Mouse (Mus musculus): ENCODE measurements around the gene Gm20605. TPM values are rescaled to one million over a fixed set of nuclear protein-coding genes. Genes with fewer than 3 reads are reported as not detected.

Gene Gm20605
- polyA plus RNA-seq, 1 experiment from 2014 or later: 7.8 TPM

GRCm38 (mm10) chr5:137660064-137660688 lies 31.2 kb downstream of the Gm20605 start:
- WGBS (ENCODE audit: insufficient replicate concordance): 92% methylated on average over 6 of the region's 6 CpGs
- Histone ChIP-seq H3K4me2 (no peak overlapping the region), H3K4me3 (no peak overlapping the region), H3K9ac (no peak overlapping the region), H3K9me3 (replicated peaks) (no peaks in the 10 kb centered on the region), H3K27me3 (replicated peaks) (no peaks in the 10 kb centered on the region), H3K27ac (no peak overlapping the region), H3K36me3 (peaks cover 91% of the 10 kb centered on the region), H3K4me1 (no peaks in the 10 kb centered on the region)
- no peak for ATAC-seq

- no peaks in the 10 kb centered on the region for H3K4me1 ChIP-seq
- no peak overlapping the region for H3K27ac ChIP-seq
- peaks cover 100% of the 10 kb centered on the region for H3K36me3 ChIP-seq
- no peak for ATAC-seq
- no peaks in the 10 kb centered on the region for H3K27me3 ChIP-seq (replicated peaks)
- WGBS (ENCODE audit: insufficient replicate concordance): 88% methylated on average over 9 of the region's 9 CpGs
- no peak overlapping the region for H3K4me2 ChIP-seq
- H3K4me3 ChIP-seq: no peak overlapping the region
- H3K9ac ChIP-seq: no peak overlapping the region
- no peaks in the 10 kb centered on the region for H3K9me3 ChIP-seq (replicated peaks)
Observed at GRCm38 (mm10) chr5:137663057-137663456, 34.1 kb downstream of the Gm20605 start.

- no peak overlapping the region for H3K4me3 ChIP-seq
- no peak overlapping the region for H3K4me2 ChIP-seq
- no peak overlapping the region for H3K9ac ChIP-seq
- WGBS (ENCODE audit: insufficient replicate concordance): 86% methylated on average over 10 of the region's 10 CpGs
- H3K27me3 ChIP-seq (replicated peaks): no peaks in the 10 kb centered on the region
- H3K4me1 ChIP-seq: peaks cover 41% of the 10 kb centered on the region
- no peaks in the 10 kb centered on the region for H3K9me3 ChIP-seq (replicated peaks)
- no peak for ATAC-seq
- H3K36me3 ChIP-seq: peaks cover 79% of the 10 kb centered on the region
- no peak overlapping the region for H3K27ac ChIP-seq
Observed at GRCm38 (mm10) chr5:137668971-137669370, 40.0 kb downstream of the Gm20605 start.

GRCm38 (mm10) chr5:137670240-137670639 lies 41.3 kb downstream of the Gm20605 start:
- Histone ChIP-seq H3K4me1 (peaks cover 54% of the 10 kb centered on the region), H3K27ac (peak overlapping the region; percentile 83), H3K27me3 (replicated peaks) (no peaks in the 10 kb centered on the region), H3K4me3 (no peak overlapping the region), H3K4me2 (no peak overlapping the region), H3K9me3 (replicated peaks) (no peaks in the 10 kb centered on the region), H3K36me3 (peaks cover 79% of the 10 kb centered on the region), H3K9ac (no peak overlapping the region)
- 98% methylated on average over 1 of the region's 1 CpGs for WGBS (ENCODE audit: insufficient replicate concordance)
- no peak for ATAC-seq

GRCm38 (mm10) chr5:137671443-137672240 lies 42.7 kb downstream of the Gm20605 start:
- no peaks in the 10 kb centered on the region for H3K27me3 ChIP-seq (replicated peaks)
- H3K27ac ChIP-seq: peak overlapping the region; percentile 83
- no peak overlapping the region for H3K4me3 ChIP-seq
- 0 out of 2 replicates have a peak overlapping the region, but pooled peaks have one; percentile 51 for H3K9ac ChIP-seq
- peaks cover 74% of the 10 kb centered on the region for H3K36me3 ChIP-seq
- peak overlapping the region; percentile 48 for H3K4me2 ChIP-seq
- WGBS (ENCODE audit: insufficient replicate concordance): 30% methylated on average over 9 of the region's 9 CpGs
- H3K4me1 ChIP-seq: peaks cover 63% of the 10 kb centered on the region
- no peaks in the 10 kb centered on the region for H3K9me3 ChIP-seq (replicated peaks)
- peak; percentile 41; the same call in 1 of the 2 replicates for ATAC-seq

- H3K27ac ChIP-seq: peak overlapping the region; percentile 83
- H3K9ac ChIP-seq: peak overlapping the region; percentile 51; the same call in 1 of the 2 replicates
- peaks cover 73% of the 10 kb centered on the region for H3K36me3 ChIP-seq
- ATAC-seq: no peak
- H3K4me3 ChIP-seq: no peak overlapping the region
- H3K27me3 ChIP-seq (replicated peaks): no peaks in the 10 kb centered on the region
- no peaks in the 10 kb centered on the region for H3K9me3 ChIP-seq (replicated peaks)
- peaks cover 65% of the 10 kb centered on the region for H3K4me1 ChIP-seq
- 73% methylated on average over 5 of the region's 5 CpGs for WGBS (ENCODE audit: insufficient replicate concordance)
- H3K4me2 ChIP-seq: peak overlapping the region; percentile 48
Observed at GRCm38 (mm10) chr5:137672361-137672760, 43.4 kb downstream of the Gm20605 start.

- peak; percentile 85 for ATAC-seq
- Histone ChIP-seq H3K27me3 (replicated peaks) (no peaks in the 10 kb centered on the region), H3K36me3 (peaks cover 73% of the 10 kb centered on the region)
Observed at GRCm38 (mm10) chr5:137673015-137673414, 44.0 kb downstream of the Gm20605 start.

GRCm38 (mm10) chr5:137674786-137675185 lies 45.8 kb downstream of the Gm20605 start:
- peak overlapping the region; percentile 10; the same call in 1 of the 2 replicates for H3K27ac ChIP-seq
- H3K9me3 ChIP-seq (replicated peaks): no peaks in the 10 kb centered on the region
- no peaks in the 10 kb centered on the region for H3K27me3 ChIP-seq (replicated peaks)
- H3K4me3 ChIP-seq: no peak overlapping the region
- H3K4me2 ChIP-seq: no peak overlapping the region
- peaks cover 81% of the 10 kb centered on the region for H3K36me3 ChIP-seq
- H3K9ac ChIP-seq: no peak overlapping the region
- ATAC-seq: no peak
- peaks cover 83% of the 10 kb centered on the region for H3K4me1 ChIP-seq
- 85% methylated on average over 8 of the region's 8 CpGs for WGBS (ENCODE audit: insufficient replicate concordance)

More at GRCm38 (mm10) chr5:137673015-137673414, 44.0 kb downstream of the Gm20605 start:
- Histone ChIP-seq H3K9me3 (replicated peaks) (no peaks in the 10 kb centered on the region), H3K9ac (peak overlapping the region; percentile 51), H3K4me2 (peak overlapping the region; percentile 48), H3K4me1 (peaks cover 72% of the 10 kb centered on the region), H3K4me3 (peak overlapping the region; percentile 12; the same call in 1 of the 2 replicates), H3K27ac (peak overlapping the region; percentile 83)
- WGBS (ENCODE audit: insufficient replicate concordance): 43% methylated on average over 6 of the region's 6 CpGs

GRCm38 (mm10) chr5:137677859-137678258 lies 48.9 kb downstream of the Gm20605 start:
- Histone ChIP-seq H3K27ac (peak overlapping the region; percentile 36), H3K4me2 (no peak overlapping the region), H3K9ac (no peak overlapping the region), H3K9me3 (replicated peaks) (no peaks in the 10 kb centered on the region), H3K4me1 (peaks cover 83% of the 10 kb centered on the region), H3K4me3 (no peak overlapping the region), H3K36me3 (peaks cover 80% of the 10 kb centered on the region), H3K27me3 (replicated peaks) (no peaks in the 10 kb centered on the region)
- ATAC-seq: no peak
- WGBS (ENCODE audit: insufficient replicate concordance): 93% methylated on average over 8 of the region's 8 CpGs

- 80% methylated on average over 3 of the region's 3 CpGs for WGBS (ENCODE audit: insufficient replicate concordance)
Observed at GRCm38 (mm10) chr5:137678736-137679135, 49.8 kb downstream of the Gm20605 start.

GRCm38 (mm10) chr5:137679726-137680125 lies 50.8 kb downstream of the Gm20605 start:
- H3K4me3 ChIP-seq: no peak overlapping the region
- H3K4me2 ChIP-seq: no peak overlapping the region
- peaks cover 71% of the 10 kb centered on the region for H3K36me3 ChIP-seq
- H3K9ac ChIP-seq: no peak overlapping the region
- no peaks in the 10 kb centered on the region for H3K9me3 ChIP-seq (replicated peaks)
- H3K27ac ChIP-seq: peak overlapping the region; percentile 58
- no peaks in the 10 kb centered on the region for H3K27me3 ChIP-seq (replicated peaks)
- ATAC-seq: no peak
- peaks cover 70% of the 10 kb centered on the region for H3K4me1 ChIP-seq
- WGBS (ENCODE audit: insufficient replicate concordance): 94% methylated on average over 4 of the region's 4 CpGs

More at GRCm38 (mm10) chr5:137678736-137679135, 49.8 kb downstream of the Gm20605 start:
- no peak overlapping the region for H3K4me2 ChIP-seq
- H3K27me3 ChIP-seq (replicated peaks): no peaks in the 10 kb centered on the region
- H3K9ac ChIP-seq: no peak overlapping the region
- peaks cover 80% of the 10 kb centered on the region for H3K36me3 ChIP-seq
- no peak overlapping the region for H3K4me3 ChIP-seq
- no peaks in the 10 kb centered on the region for H3K9me3 ChIP-seq (replicated peaks)
- ATAC-seq: no peak
- H3K27ac ChIP-seq: no peak overlapping the region
- H3K4me1 ChIP-seq: peaks cover 80% of the 10 kb centered on the region

GRCm38 (mm10) chr5:137682526-137682925 lies 53.6 kb downstream of the Gm20605 start:
- Histone ChIP-seq H3K27ac (peak overlapping the region; percentile 49; the same call in 1 of the 2 replicates), H3K27me3 (replicated peaks) (no peaks in the 10 kb centered on the region), H3K36me3 (peaks cover 48% of the 10 kb centered on the region), H3K4me2 (peak overlapping the region; percentile 90), H3K4me1 (peaks cover 77% of the 10 kb centered on the region), H3K9ac (peak overlapping the region; percentile 92), H3K4me3 (peak overlapping the region; percentile 90), H3K9me3 (replicated peaks) (no peaks in the 10 kb centered on the region)
- 91% methylated on average over 6 of the region's 6 CpGs for WGBS (ENCODE audit: insufficient replicate concordance)
- ATAC-seq: no peak

All from liver, embryonic 12.5 days (tissue).